ENCODE assay signal across 24 mouse cellular contexts in the genomic region with DNA sequence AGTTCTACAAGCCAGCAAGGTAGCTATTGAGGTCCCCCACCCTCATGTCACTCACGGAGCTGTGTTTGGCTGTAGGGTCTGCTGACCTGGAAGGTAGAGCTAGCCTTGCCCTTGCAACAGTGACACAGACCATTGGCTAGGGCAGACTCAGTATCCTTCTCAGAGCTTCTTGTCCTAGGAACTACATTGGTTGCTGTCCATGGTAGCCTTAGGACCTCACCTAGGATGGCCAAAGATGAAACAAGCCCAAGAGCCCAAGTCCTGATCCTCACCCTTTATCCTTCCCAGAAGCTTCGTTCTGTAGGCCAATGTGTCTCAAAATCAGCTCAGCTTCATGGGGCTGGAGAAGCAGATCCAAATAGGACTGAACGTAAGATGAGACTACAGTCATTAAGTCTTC.
DNase-seq lines count a peak whose midpoint lies in the region; ATAC-seq lines count a peak whose summit lies in the region.
"Had no signal": no experiment of that assay in that cellular context is flagged by ENCODE, and none has a peak within 500 bp of the region (broad histone marks: within the 10 kb centered on the region; RNA-seq: fewer than 3 reads in every experiment).

No protein-coding gene starts in this region.

- no peaks in the 10 kb centered on the region for H3K4me1 ChIP-seq in embryonic facial prominence, embryonic 11.5 days (ENCODE audit: control insufficient read depth, insufficient read depth, low read length)
- peaks cover 15% of the 10 kb centered on the region for H3K4me1 ChIP-seq in embryonic facial prominence, embryonic 10.5 days
- H3K4me1 ChIP-seq: intestine, embryonic 15.5 days had no signal

- H3K27ac ChIP-seq in embryonic facial prominence, embryonic 11.5 days (replicated peaks; ENCODE audit: low read depth, low read length), result no peak overlapping the region
- H3K27ac ChIP-seq in embryonic facial prominence, embryonic 10.5 days (replicated peaks), result no peak overlapping the region
- H3K27ac ChIP-seq: embryonic facial prominence, embryonic 12.5 days; embryonic facial prominence, embryonic 15.5 days; gastrocnemius, adult 2 months; hindbrain, embryonic 13.5 days; intestine, embryonic 15.5 days had no signal

- no peak overlapping the region for H3K9ac ChIP-seq in embryonic facial prominence, embryonic 11.5 days (replicated peaks; ENCODE audit: low read length)
- H3K9ac ChIP-seq: embryonic facial prominence, embryonic 12.5 days; embryonic facial prominence, embryonic 15.5 days; forebrain, postnatal 0 days; hindbrain, embryonic 13.5 days; intestine, embryonic 15.5 days had no signal

- no peaks in the 10 kb centered on the region for H3K36me3 ChIP-seq in embryonic facial prominence, embryonic 11.5 days (replicated peaks; ENCODE audit: control insufficient read depth, insufficient read depth, low read depth, low read length)
- H3K36me3 ChIP-seq in embryonic facial prominence, embryonic 10.5 days (replicated peaks), result no peaks in the 10 kb centered on the region
- H3K36me3 ChIP-seq: embryonic facial prominence, embryonic 12.5 days; embryonic facial prominence, embryonic 15.5 days; hindbrain, embryonic 13.5 days; intestine, embryonic 15.5 days had no signal

- H3K4me2 ChIP-seq in embryonic facial prominence, embryonic 11.5 days (ENCODE audit: low read depth, low read length), result no peak overlapping the region
- H3K4me2 ChIP-seq: embryonic facial prominence, embryonic 12.5 days; embryonic facial prominence, embryonic 15.5 days; heart, embryonic 11.5 days; hindbrain, embryonic 13.5 days; intestine, embryonic 15.5 days had no signal

- H3K9me3 ChIP-seq in embryonic facial prominence, embryonic 11.5 days (replicated peaks; ENCODE audit: control insufficient read depth, low read length), result no peaks in the 10 kb centered on the region
- no peaks in the 10 kb centered on the region for H3K9me3 ChIP-seq in embryonic facial prominence, embryonic 10.5 days
- H3K9me3 ChIP-seq: embryonic facial prominence, embryonic 12.5 days; embryonic facial prominence, embryonic 15.5 days; hindbrain, embryonic 13.5 days; intestine, embryonic 15.5 days had no signal

- H3K27me3 ChIP-seq in embryonic facial prominence, embryonic 11.5 days (ENCODE audit: control insufficient read depth, insufficient read depth, low read length), result no peaks in the 10 kb centered on the region
- peaks cover 20% of the 10 kb centered on the region for H3K27me3 ChIP-seq in embryonic facial prominence, embryonic 10.5 days (replicated peaks; ENCODE audit: low read depth, poor library complexity, severe bottlenecking)
- H3K27me3 ChIP-seq: embryonic facial prominence, embryonic 12.5 days; embryonic facial prominence, embryonic 15.5 days; intestine, embryonic 15.5 days had no signal

- WGBS in embryonic facial prominence, embryonic 11.5 days, result 61% methylated on average over 3 of the region's 3 CpGs
- WGBS in embryonic facial prominence, embryonic 10.5 days, result 58% methylated on average over 3 of the region's 3 CpGs

- no peak for ATAC-seq in embryonic facial prominence, embryonic 11.5 days (replicated peaks; ENCODE audit: insufficient number of reproducible peaks, low FRiP score, low TSS enrichment, low read depth)
- no peak for ATAC-seq in CD4-positive, CD25-positive, alpha-beta regulatory T cell, adult 4 months
- ATAC-seq: forebrain, embryonic 14.5 days; forebrain, postnatal 0 days; hindbrain, embryonic 16.5 days; intestine, embryonic 15.5 days had no signal

- no peak overlapping the region for H3K4me3 ChIP-seq in embryonic facial prominence, embryonic 11.5 days (ENCODE audit: low read depth, low read length)
- no peak overlapping the region for H3K4me3 ChIP-seq in embryonic facial prominence, embryonic 10.5 days
- H3K4me3 ChIP-seq: embryonic facial prominence, embryonic 12.5 days; embryonic facial prominence, embryonic 15.5 days; gastrocnemius, adult 2 months; hindbrain, embryonic 13.5 days; intestine, embryonic 15.5 days had no signal

- DNase-seq in embryonic facial prominence, embryonic 11.5 days (ENCODE audit: low spot score), result peak; percentile 48
- no peak for DNase-seq in embryonic facial prominence, embryonic 10.5 days (ENCODE audit: low spot score)
- DNase-seq in ES-CJ7 (ENCODE audit: low read depth, low spot score), result peak; percentile 20
- DNase-seq in embryo, embryonic 10.5 days (ENCODE audit: low spot score), result peak; percentile 26
- DNase-seq in ovary, adult 18-20 months (ENCODE audit: low spot score), result no peak
- DNase-seq: adrenal gland, postnatal 10 days; adrenal gland, postnatal 36 days; B cell, adult 2 months; cerebellum, adult 18-20 months; cerebellum, adult 9-10 months; cerebellum, postnatal 14 days; forebrain, postnatal 0 days; gastrocnemius, adult 2 months; gastrocnemius, postnatal 14 days; heart, adult 11 months; kidney, adult 11 months had no signal

Comparison
In these comparisons a context has a peak if more than half of its experiments do, and no peak if none do; other contexts are left out.
1. DNase-seq: peak in embryonic facial prominence, embryonic 11.5 days (single experiment), ES-CJ7 (single experiment) and embryo, embryonic 10.5 days (single experiment); none in embryonic facial prominence, embryonic 10.5 days (single experiment) and ovary, adult 18-20 months (single experiment).